Mouse (Mus musculus) hindlimb bud, embryonic 11.5 days (tissue): ENCODE data around the gene Catsperg1.
"Not testable (repeated sequence)": the region's sequence is repeated elsewhere in the genome, so short reads cannot be mapped to it uniquely, and the experiment has no call there.

Experiments used
- DNase-seq: peaks from one replicate; pipeline ENCODE4 v3.0.0-alpha.2; 2012; ENCODE audit warnings: low read depth, low spot score; ENCODE audit errors: extremely low spot score

Gene Catsperg1

DNA sequence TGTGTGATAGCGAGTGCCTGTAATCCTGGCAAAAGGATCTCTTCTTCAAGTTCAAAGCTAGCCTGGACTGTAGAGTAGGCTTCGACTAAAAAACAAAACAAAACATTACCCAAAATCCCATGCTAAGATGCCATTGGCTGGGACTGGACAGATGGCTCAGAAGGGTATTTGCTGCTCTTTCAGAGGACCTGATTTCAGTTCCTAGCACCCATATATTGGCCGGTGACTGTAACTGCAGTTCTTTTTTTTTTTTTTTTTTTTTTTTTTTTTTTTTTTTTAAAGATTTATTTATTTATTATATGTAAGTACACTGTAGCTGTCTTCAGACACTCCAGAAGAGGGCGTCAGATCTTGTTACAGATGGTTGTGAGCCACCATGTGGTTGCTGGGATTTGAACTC is 74.6 kb downstream of the Catsperg1 start:
- DNase-seq, result not testable (repeated sequence)

DNA sequence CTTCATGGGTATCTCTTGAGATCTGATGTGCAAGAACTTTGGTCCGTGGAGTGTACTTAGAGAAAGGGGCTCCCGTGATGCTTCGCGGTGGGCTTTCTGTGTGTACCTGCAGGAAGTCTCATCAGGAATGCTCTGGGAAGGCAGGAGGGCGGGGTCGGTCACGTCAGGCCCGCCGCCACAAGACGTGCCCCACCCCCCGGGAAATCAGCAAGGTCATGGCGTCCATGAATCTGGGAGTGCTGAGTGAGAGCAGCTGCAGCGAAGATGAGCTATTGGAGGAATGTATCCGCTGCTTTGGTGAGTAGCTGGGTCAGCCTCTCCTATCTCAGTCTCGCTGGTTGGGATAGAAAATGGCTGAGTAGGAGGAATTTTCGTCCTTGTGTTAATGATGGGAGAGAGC is 76.4 kb downstream of the Catsperg1 start:
- no peak for DNase-seq

DNA sequence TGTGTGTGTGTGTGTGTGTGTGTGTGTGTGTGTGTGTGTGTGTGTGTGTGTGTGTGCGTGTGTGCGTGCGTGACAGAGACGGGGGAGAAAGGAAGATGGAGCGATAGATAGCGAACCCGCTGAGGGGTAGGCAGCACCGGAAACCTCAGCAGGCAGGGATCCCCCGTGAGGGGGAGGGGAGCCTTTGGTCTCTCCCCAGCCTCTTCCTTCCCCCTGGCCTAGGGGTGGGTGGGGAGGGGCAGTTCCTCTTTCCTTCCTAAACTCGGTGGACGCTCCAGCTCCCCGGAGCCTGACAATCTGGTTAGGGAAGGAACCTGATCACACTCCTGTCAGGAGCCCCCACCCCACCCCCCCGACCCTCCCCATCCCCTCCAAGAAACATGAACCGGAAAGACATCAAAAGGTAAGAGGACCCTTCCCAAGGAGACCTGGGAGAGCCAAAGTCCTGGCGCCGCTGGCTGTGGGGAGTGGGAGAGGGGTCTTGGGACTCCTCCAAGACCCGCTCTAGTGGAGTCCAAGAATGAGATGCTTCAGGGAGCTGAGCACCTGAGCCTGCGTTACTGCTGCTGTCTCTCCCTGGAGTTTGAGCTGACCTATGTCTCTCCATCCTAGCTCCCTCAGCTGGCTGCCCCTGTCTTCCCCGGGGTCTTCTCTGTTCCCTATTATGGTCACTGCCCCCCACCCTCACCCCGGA is 79.0 kb downstream of the Catsperg1 start, which contains the start of gene Rasgrp4:
Gene Rasgrp4 (plus strand): TSS at position 159 of the 694 bp plus-strand sequence.
- no peak for DNase-seq

DNA sequence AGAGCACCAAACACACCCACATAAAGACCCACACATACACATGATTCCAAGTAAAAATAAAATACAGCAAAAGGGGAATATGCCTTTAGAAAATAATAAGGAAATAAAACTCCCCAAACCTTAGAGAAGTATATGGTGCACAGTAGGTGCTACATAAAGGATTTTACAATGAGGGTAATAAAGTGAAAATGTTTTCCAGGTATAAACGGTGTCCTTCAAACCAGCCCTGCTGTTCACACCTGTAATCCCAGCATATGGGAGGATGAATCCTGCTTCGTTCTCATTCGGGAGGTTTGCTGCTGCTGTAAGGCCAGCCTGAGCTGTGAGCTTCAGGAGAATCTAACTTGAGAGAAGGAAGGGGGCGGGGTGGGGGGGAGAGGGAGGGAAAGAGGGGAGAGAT is 79.6 kb downstream of the Catsperg1 start:
- DNase-seq, result no peak
